Mouse (Mus musculus): Measurements from ENCODE around the gene Trim24. TPM values are rescaled to one million over a fixed set of nuclear protein-coding genes. Genes with fewer than 3 reads are reported as not detected.
A peak's percentile ranks its signal among the peaks of the same experiment; 100 is the strongest.
"Not testable (repeated sequence)": the region's sequence is repeated elsewhere in the genome, so short reads cannot be mapped to it uniquely, and the experiment has no call there.

Trim24 gene
- total RNA-seq (2015; ENCODE audit: low replicate concordance): 38.6 and 48.6 TPM in 2 replicates
- total RNA-seq (2017; ENCODE audit: low replicate concordance): 38.4 and 41.3 TPM in 2 replicates

DNA sequence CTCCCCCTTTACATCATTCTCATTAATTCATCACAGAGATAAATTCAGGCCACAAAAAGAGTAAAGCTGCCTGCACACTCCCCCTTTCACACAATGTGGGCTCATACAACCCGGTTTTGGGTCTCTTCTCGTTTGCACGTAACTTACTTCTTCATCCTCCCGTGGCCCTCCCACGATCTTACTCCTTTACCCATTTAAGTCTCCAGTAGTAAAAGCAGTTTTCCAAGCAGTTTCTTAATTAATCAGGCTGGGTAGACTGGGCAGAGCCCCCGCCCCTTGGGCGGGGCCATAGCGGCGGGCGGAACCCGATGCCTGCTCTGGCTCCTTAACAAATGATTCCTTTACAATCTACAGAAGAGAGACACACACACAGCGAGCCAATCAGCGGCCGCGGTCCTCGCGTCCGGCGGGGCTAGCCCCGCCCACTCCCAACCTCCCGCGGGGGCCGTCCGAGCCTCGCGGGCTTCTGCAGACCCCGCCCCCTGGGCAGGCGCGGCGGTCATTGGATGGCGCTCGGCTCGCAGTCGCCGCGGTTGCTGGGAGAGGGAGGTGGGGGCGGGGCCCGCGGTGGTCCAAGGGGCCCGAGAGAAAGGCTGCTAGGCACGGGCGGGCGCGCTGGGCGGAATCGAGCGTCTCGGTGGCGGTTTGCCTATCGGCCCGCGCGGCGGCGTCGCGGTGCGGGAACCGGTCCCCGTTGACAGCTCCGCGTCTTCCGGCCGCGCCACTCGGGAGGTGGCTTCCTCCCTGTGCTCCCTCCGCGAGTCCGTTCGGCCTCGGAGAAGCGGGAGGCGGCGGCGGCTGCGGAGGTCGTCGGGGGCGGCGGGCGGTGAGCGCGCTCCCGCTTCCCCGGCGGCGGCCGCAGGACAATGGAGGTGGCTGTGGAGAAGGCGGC lies at the start of gene Trim24:
Trim24 (plus strand) TSS at position 567 of the 892 bp plus-strand sequence.
- ATAC-seq (replicated peaks; ENCODE audit: low FRiP score, poor library complexity, severe bottlenecking): peak; percentile 98

DNA sequence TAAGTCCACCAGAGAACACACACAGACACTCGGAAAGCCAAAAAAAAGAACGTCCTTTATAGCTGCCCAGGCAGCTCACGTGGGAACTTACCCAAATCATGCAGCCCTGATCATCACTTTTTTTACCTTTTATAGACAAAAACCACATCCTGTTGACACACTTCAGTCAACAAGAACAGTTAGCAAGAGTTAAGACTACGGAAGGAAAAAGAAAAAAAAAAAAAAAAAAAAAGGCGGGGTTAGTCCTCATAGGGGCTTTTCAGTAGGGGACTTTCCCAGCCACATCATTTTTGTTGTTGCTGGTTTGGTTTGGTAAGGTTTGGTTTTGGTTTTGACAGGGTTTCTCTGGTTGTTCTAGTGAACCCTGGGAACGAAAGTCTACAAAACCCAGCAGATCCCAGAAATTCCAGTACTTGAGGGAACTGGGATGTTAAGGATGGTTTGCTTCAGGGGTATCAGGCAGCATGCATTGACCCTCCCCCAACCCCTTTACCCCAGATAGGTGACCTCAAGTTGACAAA lies 49.0 kb upstream of the Trim24 start:
- ATAC-seq (replicated peaks; ENCODE audit: low FRiP score, poor library complexity, severe bottlenecking): no peak

- ATAC-seq (replicated peaks; ENCODE audit: low FRiP score, poor library complexity, severe bottlenecking): no peak
Observed at GRCm38 (mm10) chr6:37822390-37822789, 48.2 kb upstream of the Trim24 start.

DNA sequence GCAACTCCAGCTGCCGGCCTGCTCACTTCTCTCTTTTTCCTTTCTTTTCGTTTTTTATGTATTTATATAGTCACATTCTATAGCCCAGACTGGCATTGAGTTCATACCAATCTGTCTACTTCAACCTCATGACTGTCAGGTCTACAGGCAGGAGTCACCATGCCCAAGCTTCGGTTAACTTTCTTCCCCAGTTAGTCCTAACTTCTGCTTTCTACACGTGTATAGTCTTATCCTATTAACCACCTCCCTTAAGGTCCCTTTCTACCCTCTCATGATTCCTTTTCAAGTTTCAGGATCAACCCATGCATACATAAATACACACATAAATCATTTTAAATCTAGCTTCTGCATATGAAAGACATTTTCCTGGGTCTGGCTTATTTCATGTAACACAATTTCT lies 46.9 kb upstream of the Trim24 start:
- ATAC-seq (replicated peaks; ENCODE audit: low FRiP score, poor library complexity, severe bottlenecking): no peak

DNA sequence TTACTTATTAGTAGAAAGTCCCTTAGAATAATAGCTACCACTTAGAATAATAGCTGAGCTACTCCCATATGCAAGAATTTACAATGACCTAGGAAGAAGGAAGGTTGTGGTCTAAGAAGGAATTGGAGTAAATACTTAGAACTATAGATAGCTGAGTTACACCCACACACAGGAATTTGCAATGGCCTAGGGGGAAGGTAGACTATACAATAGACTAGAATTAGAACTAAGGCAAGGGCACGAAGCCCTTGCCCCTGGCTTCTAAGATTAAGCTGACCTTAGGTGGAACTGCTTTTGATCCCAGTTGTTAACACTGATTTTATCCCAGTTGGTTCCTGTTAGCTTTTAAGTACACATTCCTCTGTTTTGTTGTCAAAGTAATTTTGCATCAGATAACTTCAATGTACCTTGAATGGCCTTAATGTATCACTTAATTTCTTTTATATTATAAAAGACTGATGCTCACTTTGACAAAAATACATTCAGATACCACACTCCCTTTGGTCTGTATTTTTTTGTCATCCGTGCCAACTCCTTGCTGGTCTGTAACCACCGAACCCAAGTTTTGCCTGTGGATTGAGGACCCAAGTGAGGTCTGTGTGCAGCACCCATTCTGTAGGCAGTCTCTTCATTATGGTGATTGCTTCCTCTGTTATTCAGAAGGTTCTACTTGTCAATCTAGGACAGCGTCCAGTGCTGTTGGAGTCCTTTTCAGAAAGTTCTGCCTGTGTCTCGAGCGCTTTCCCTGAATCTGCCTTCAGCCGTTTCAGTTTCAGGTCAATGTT lies 45.1 kb upstream of the Trim24 start:
- not testable (repeated sequence) for ATAC-seq (replicated peaks; ENCODE audit: low FRiP score, poor library complexity, severe bottlenecking)

DNA sequence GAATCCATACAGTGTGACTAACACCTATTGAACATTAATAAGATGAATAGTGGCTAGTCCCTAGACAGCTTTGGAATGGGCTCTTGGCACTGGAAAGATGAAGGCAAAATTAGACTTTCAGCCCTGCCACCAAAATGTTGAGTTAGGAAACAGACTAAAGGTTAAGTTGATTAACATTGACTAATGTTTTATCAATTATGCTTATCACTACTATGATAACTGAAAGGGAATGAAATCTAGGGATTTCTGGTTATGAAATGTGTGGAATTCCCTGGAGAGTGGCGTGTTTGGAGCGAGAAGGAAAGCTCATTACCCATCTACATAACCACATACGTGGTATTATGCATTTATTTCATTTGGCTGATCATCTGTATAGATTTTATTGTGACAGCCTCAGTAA lies 41.7 kb upstream of the Trim24 start:
- no peak for ATAC-seq (replicated peaks; ENCODE audit: low FRiP score, poor library complexity, severe bottlenecking)

- ATAC-seq (replicated peaks; ENCODE audit: low FRiP score, poor library complexity, severe bottlenecking): no peak
Observed at GRCm38 (mm10) chr6:37829631-37830030, 41.0 kb upstream of the Trim24 start.

GRCm38 (mm10) chr6:37833691-37834090 lies 36.9 kb upstream of the Trim24 start:
- no peak for ATAC-seq (replicated peaks; ENCODE audit: low FRiP score, poor library complexity, severe bottlenecking)

DNA sequence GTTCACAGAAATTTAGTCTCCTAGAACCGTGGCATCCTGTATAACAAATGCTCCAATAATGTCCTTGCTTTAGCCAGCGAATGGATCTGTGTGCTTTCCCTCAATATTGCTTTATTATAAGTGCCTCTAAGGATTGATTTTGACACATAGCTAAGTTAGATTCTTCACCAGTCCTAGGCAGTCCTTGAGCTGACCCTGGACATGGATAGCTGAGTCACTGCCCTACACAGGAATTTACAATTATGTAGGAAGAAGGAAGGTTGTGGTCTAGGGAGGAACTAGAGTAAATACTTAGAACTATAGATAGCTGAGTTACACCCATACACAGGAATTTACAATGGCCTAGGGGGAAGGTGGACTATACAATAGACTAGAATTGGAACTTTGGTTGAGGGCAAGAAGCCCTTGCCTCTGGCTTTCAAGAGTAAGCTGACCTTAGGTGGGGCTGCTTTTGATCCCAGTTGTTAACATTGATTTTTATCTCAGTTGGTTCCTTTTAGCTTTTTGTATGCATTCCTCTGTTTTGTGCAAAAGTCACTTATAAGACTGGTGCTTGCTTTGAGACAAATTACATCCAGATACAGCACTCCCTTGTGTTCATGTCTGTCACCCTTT lies 33.6 kb upstream of the Trim24 start:
- not testable (repeated sequence) for ATAC-seq (replicated peaks; ENCODE audit: low FRiP score, poor library complexity, severe bottlenecking)

GRCm38 (mm10) chr6:37842779-37843605 lies 27.6 kb upstream of the Trim24 start:
- no peak for ATAC-seq (replicated peaks; ENCODE audit: low FRiP score, poor library complexity, severe bottlenecking)

DNA sequence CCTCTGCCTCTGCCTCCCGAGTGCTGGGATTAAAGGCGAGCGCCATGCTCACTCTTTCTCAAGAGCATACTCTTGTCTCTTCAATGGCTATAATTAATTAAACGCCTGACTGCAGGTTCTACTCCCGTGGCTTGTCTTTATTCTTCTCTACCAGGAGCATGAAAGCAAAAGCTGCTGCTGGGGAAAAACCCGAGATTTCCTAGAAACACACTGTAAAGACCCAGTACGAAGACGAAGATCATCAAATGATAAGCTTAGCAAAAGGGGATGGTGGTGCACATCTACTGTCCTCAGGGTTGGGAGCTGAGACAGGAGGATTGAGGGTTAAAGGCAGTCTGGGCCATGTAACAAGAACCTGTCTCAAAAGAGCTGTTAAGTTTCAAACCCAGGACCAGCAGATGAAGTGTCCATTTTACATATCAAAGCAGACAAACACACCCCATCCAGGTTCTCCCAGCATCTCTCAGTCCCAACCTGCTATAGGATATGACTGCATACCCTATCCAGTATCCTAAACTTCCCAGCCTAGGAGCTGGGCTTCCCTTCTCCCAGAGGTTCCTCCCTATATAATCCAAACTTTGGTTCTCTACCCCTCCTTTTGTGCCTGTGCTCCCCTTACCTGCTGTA lies 26.9 kb upstream of the Trim24 start:
- no peak for ATAC-seq (replicated peaks; ENCODE audit: low FRiP score, poor library complexity, severe bottlenecking)

GRCm38 (mm10) chr6:37844947-37845346 lies 25.7 kb upstream of the Trim24 start:
- ATAC-seq (replicated peaks; ENCODE audit: low FRiP score, poor library complexity, severe bottlenecking): not testable (repeated sequence)

DNA sequence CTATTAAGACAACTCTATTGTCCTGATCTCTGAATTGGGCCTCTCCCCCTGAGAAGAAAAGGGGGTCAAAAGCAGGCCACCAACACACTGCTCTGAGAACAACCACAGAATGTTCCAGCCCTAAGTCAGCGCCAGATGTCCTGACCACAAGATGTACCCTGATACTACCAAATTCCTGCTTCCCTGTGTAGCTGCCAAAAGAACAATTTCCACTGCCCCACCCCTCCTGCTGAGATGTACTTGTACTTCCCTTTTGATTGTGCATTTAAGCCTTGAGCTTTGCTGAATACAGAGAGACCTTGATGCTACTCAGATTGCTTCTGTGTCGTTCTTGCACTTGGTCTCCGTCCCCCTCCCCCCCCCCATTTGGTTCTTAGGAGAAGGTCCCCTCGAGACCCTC lies 23.1 kb upstream of the Trim24 start:
- ATAC-seq (replicated peaks; ENCODE audit: low FRiP score, poor library complexity, severe bottlenecking): not testable (repeated sequence)

GRCm38 (mm10) chr6:37851352-37851751 lies 19.3 kb upstream of the Trim24 start:
- peak; percentile 66 for ATAC-seq (replicated peaks; ENCODE audit: low FRiP score, poor library complexity, severe bottlenecking)

- no peak for ATAC-seq (replicated peaks; ENCODE audit: low FRiP score, poor library complexity, severe bottlenecking)
Observed at GRCm38 (mm10) chr6:37853289-37853688, 17.3 kb upstream of the Trim24 start.

GRCm38 (mm10) chr6:37855384-37855783 lies 15.2 kb upstream of the Trim24 start:
- ATAC-seq (replicated peaks; ENCODE audit: low FRiP score, poor library complexity, severe bottlenecking): no peak

- ATAC-seq (replicated peaks; ENCODE audit: low FRiP score, poor library complexity, severe bottlenecking): not testable (repeated sequence)
Observed at GRCm38 (mm10) chr6:37856300-37856699, 14.3 kb upstream of the Trim24 start.

- ATAC-seq (replicated peaks; ENCODE audit: low FRiP score, poor library complexity, severe bottlenecking): no peak
Observed at GRCm38 (mm10) chr6:37857196-37857874, 13.3 kb upstream of the Trim24 start.

All from erythroid progenitor cell, adult 5-6 weeks (primary cell).